Mouse (Mus musculus): ENCODE results near the gene Ano10. TPM values are rescaled to one million over a fixed set of nuclear protein-coding genes. Genes with fewer than 3 reads are reported as not detected.
A peak's percentile ranks its signal among the peaks of the same experiment; 100 is the strongest.

The Ano10 gene
- polyA plus RNA-seq, 1 experiment from 2014 or later, result 26.3 TPM

- Histone ChIP-seq H3K27ac (replicated peaks) (no peak overlapping the region), H3K36me3 (replicated peaks) (peaks cover 37% of the 10 kb centered on the region), H3K27me3 (replicated peaks; ENCODE audit: low read depth, poor library complexity, severe bottlenecking) (no peaks in the 10 kb centered on the region), H3K4me3 (no peak overlapping the region), H3K4me1 (no peaks in the 10 kb centered on the region), H3K9me3 (no peaks in the 10 kb centered on the region)
- DNase-seq (ENCODE audit: low spot score), result no peak
- 89% methylated on average over 10 of the region's 10 CpGs for WGBS
Measured at GRCm38 (mm10) chr9:122265526-122266210, 28.6 kb downstream of the Ano10 start.

GRCm38 (mm10) chr9:122263140-122263539 is 31.1 kb downstream of the Ano10 start:
- H3K27ac ChIP-seq (replicated peaks), result no peak overlapping the region
- no peaks in the 10 kb centered on the region for H3K4me1 ChIP-seq
- DNase-seq (ENCODE audit: low spot score), result no peak
- peaks cover 53% of the 10 kb centered on the region for H3K36me3 ChIP-seq (replicated peaks)
- no peak overlapping the region for H3K4me3 ChIP-seq
- H3K9me3 ChIP-seq, result no peaks in the 10 kb centered on the region
- H3K27me3 ChIP-seq (replicated peaks; ENCODE audit: low read depth, poor library complexity, severe bottlenecking), result no peaks in the 10 kb centered on the region

- Histone ChIP-seq H3K27me3 (replicated peaks; ENCODE audit: low read depth, poor library complexity, severe bottlenecking) (no peaks in the 10 kb centered on the region), H3K4me3 (no peak overlapping the region), H3K9me3 (peaks cover 2% of the 10 kb centered on the region; the same call in 1 of the 2 replicates), H3K27ac (replicated peaks) (no peak overlapping the region), H3K36me3 (replicated peaks) (peaks cover 62% of the 10 kb centered on the region), H3K4me1 (0 out of 2 replicates have a peak, but pooled peaks cover 4% of the 10 kb centered on the region)
- 92% methylated on average over 3 of the region's 3 CpGs for WGBS
- DNase-seq (ENCODE audit: low spot score), result no peak
Measured at GRCm38 (mm10) chr9:122254386-122254785, 39.8 kb downstream of the Ano10 start.

- H3K9me3 ChIP-seq, result peaks cover 2% of the 10 kb centered on the region; the same call in 1 of the 2 replicates
- H3K27me3 ChIP-seq (replicated peaks; ENCODE audit: low read depth, poor library complexity, severe bottlenecking), result no peaks in the 10 kb centered on the region
- WGBS, result 72% methylated on average over 1 of the region's 1 CpGs
Measured at GRCm38 (mm10) chr9:122252113-122252512, 42.1 kb downstream of the Ano10 start.

GRCm38 (mm10) chr9:122248168-122248567 is 46.1 kb downstream of the Ano10 start:
- 44% methylated on average over 8 of the region's 8 CpGs for WGBS
- Histone ChIP-seq H3K36me3 (replicated peaks) (peaks cover 31% of the 10 kb centered on the region), H3K27me3 (replicated peaks; ENCODE audit: low read depth, poor library complexity, severe bottlenecking) (no peaks in the 10 kb centered on the region; the same call in 1 of the 2 replicates), H3K4me1 (peaks cover 11% of the 10 kb centered on the region), H3K4me3 (no peak overlapping the region), H3K27ac (replicated peaks) (no peak overlapping the region), H3K9me3 (peaks cover 2% of the 10 kb centered on the region; the same call in 1 of the 2 replicates)
- peak; percentile 54 for DNase-seq (ENCODE audit: low spot score)

More at GRCm38 (mm10) chr9:122252113-122252512, 42.1 kb downstream of the Ano10 start:
- no peak for DNase-seq (ENCODE audit: low spot score)
- Histone ChIP-seq H3K4me1 (0 out of 2 replicates have a peak, but pooled peaks cover 4% of the 10 kb centered on the region), H3K36me3 (replicated peaks) (peaks cover 52% of the 10 kb centered on the region), H3K27ac (replicated peaks) (no peak overlapping the region), H3K4me3 (no peak overlapping the region)

DNA sequence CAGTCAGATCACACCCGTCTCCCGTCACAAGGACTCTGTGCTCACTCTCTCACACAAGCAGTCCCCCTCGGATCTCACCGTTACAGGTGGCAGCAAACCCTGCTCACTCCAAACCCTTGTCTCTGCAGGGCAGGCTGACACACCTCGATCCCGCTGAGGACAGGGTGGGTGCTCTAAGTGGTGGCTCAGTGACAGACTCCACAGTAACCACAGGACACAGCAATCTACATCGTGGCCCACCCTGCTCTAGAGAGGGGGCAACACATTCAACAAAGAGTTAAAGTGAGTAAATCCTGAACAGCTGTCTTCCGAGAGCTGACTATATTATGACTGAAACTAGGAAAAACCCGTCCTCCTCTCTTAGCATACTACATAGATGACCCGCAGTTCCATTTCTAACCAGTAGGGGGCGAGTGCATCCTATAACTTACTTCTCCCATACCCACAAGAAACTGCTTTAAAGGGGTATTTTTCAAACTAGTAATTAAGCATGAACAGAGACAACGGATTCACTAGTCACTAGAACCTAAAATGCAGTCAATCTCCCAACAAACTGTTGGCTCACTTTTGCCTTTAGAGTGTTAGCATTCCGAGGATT is 46.7 kb downstream of the Ano10 start:
- H3K36me3 ChIP-seq (replicated peaks), result peaks cover 26% of the 10 kb centered on the region
- H3K4me3 ChIP-seq, result no peak overlapping the region
- H3K27ac ChIP-seq (replicated peaks), result no peak overlapping the region
- DNase-seq (ENCODE audit: low spot score), result peak; percentile 71
- H3K27me3 ChIP-seq (replicated peaks; ENCODE audit: low read depth, poor library complexity, severe bottlenecking), result no peaks in the 10 kb centered on the region; the same call in 1 of the 2 replicates
- WGBS, result 44% methylated on average over 13 of the region's 13 CpGs
- peaks cover 18% of the 10 kb centered on the region for H3K4me1 ChIP-seq
- peaks cover 2% of the 10 kb centered on the region; the same call in 1 of the 2 replicates for H3K9me3 ChIP-seq

DNA sequence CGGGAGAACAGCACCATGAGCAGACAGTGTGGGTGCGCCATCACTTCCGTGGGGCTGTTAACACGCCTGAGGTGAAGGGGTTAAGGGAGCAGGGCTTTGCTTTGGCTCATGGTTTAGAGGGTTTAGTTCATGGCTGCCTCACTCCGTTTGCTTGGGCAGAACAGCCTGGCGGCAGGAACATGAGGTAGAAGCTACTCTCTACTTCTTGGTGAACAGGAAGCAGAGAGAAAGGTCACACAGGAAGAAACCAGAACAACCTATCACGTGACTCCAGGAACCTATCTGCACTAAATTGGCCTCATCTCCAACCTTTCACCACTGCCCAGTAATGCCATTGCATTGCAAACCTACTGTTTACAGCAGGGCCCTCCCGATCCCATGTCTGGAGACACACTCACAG is 48.3 kb downstream of the Ano10 start:
- H3K36me3 ChIP-seq (replicated peaks), result peaks cover 10% of the 10 kb centered on the region
- no peak overlapping the region for H3K27ac ChIP-seq (replicated peaks)
- 84% methylated on average over 8 of the region's 8 CpGs for WGBS
- no peaks in the 10 kb centered on the region for H3K9me3 ChIP-seq
- H3K27me3 ChIP-seq (replicated peaks; ENCODE audit: low read depth, poor library complexity, severe bottlenecking), result no peaks in the 10 kb centered on the region; the same call in 1 of the 2 replicates
- H3K4me3 ChIP-seq, result no peak overlapping the region
- no peak for DNase-seq (ENCODE audit: low spot score)
- peaks cover 32% of the 10 kb centered on the region for H3K4me1 ChIP-seq

GRCm38 (mm10) chr9:122245471-122245870 is 48.8 kb downstream of the Ano10 start:
- peaks cover 33% of the 10 kb centered on the region for H3K4me1 ChIP-seq
- WGBS, result 81% methylated on average over 4 of the region's 4 CpGs
- no peak overlapping the region for H3K27ac ChIP-seq (replicated peaks)
- H3K9me3 ChIP-seq, result no peaks in the 10 kb centered on the region
- H3K27me3 ChIP-seq (replicated peaks; ENCODE audit: low read depth, poor library complexity, severe bottlenecking), result no peaks in the 10 kb centered on the region; the same call in 1 of the 2 replicates
- no peak overlapping the region for H3K4me3 ChIP-seq
- peaks cover 7% of the 10 kb centered on the region; the same call in 1 of the 2 replicates for H3K36me3 ChIP-seq (replicated peaks)
- no peak for DNase-seq (ENCODE audit: low spot score)

GRCm38 (mm10) chr9:122244800-122245165 is 49.4 kb downstream of the Ano10 start:
- H3K27ac ChIP-seq (replicated peaks), result no peak overlapping the region
- WGBS, result 36% methylated on average over 2 of the region's 2 CpGs
- H3K36me3 ChIP-seq (replicated peaks), result peaks cover 4% of the 10 kb centered on the region; the same call in 1 of the 2 replicates
- no peaks in the 10 kb centered on the region for H3K9me3 ChIP-seq
- peaks cover 34% of the 10 kb centered on the region for H3K4me1 ChIP-seq
- no peak for DNase-seq (ENCODE audit: low spot score)
- H3K27me3 ChIP-seq (replicated peaks; ENCODE audit: low read depth, poor library complexity, severe bottlenecking), result no peaks in the 10 kb centered on the region; the same call in 1 of the 2 replicates
- H3K4me3 ChIP-seq, result no peak overlapping the region

DNA sequence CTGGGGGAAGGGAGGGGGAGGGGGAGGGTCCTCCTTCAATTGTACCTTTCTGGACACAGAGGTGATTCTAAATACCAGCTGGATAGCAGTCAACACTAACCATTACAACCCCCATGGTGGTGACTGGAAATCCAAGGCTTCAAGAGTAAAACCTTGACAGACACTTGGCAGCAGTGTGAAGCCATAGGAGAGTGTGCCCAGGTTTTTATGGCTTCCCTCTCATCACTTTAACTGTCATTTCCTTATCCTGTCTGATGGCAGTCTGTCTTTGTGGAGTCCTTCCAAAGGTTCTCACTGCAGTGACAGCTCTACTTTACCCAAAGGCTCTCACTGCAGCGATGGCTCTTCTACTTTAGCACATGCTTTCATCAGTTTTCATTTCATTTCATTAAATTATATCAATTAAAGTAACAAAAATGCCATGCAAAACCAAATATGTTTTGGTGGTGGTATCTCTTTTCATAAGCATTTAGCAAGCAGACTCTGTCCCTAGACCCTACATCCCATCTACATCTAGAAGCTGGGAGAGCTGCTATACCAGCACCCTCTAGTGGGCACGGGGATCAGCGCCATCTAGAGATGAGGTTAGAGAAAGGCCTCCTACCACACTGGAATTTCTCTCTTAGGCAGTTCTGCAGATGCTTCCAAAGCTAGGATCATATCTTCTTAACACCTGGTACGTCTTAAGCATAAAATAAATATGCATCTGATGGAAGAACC is 50.0 kb downstream of the Ano10 start:
- 34% methylated on average over 4 of the region's 4 CpGs for WGBS
- H3K36me3 ChIP-seq (replicated peaks), result no peaks in the 10 kb centered on the region
- peak; percentile 51 for DNase-seq (ENCODE audit: low spot score)

DNA sequence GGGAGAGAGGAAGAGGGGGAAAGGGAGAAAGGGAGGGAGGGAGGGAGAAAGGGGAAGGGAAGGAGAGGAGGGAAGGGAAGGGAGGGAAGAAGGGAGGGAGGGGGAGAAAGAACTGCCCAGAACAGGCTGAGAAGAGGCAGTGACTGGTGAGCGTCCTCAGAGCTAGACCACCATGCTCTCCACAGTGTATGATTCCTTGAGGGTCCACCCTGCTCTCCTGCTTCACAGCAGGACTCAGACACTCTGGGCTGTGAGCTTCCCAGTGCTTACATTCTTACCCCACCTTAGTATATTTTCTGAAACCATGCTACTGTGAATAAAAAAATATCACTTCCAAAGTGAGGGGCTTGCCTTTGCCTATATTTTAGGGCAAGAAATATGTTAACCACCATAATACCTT is 50.9 kb downstream of the Ano10 start:
- Histone ChIP-seq H3K4me1 (peaks cover 34% of the 10 kb centered on the region), H3K36me3 (replicated peaks) (no peaks in the 10 kb centered on the region), H3K9me3 (no peaks in the 10 kb centered on the region), H3K4me3 (no peak overlapping the region), H3K27me3 (replicated peaks; ENCODE audit: low read depth, poor library complexity, severe bottlenecking) (no peaks in the 10 kb centered on the region; the same call in 1 of the 2 replicates), H3K27ac (replicated peaks) (no peak overlapping the region)
- DNase-seq (ENCODE audit: low spot score), result no peak
- 55% methylated on average over 1 of the region's 1 CpGs for WGBS

More for the DNA sequence above, 50.0 kb downstream of the Ano10 start:
- no peaks in the 10 kb centered on the region; the same call in 1 of the 2 replicates for H3K27me3 ChIP-seq (replicated peaks; ENCODE audit: low read depth, poor library complexity, severe bottlenecking)
- H3K4me3 ChIP-seq, result no peak overlapping the region
- no peaks in the 10 kb centered on the region for H3K9me3 ChIP-seq
- H3K27ac ChIP-seq (replicated peaks), result no peak overlapping the region
- peaks cover 34% of the 10 kb centered on the region for H3K4me1 ChIP-seq

GRCm38 (mm10) chr9:122242856-122243255 is 51.4 kb downstream of the Ano10 start:
- no peaks in the 10 kb centered on the region for H3K9me3 ChIP-seq
- no peak overlapping the region for H3K27ac ChIP-seq (replicated peaks)
- WGBS, result 16% methylated on average over 7 of the region's 7 CpGs
- no peak overlapping the region for H3K4me3 ChIP-seq
- H3K4me1 ChIP-seq, result peaks cover 34% of the 10 kb centered on the region
- DNase-seq (ENCODE audit: low spot score), result peak; percentile 45
- H3K36me3 ChIP-seq (replicated peaks), result no peaks in the 10 kb centered on the region
- H3K27me3 ChIP-seq (replicated peaks; ENCODE audit: low read depth, poor library complexity, severe bottlenecking), result no peaks in the 10 kb centered on the region; the same call in 1 of the 2 replicates

Data from embryonic facial prominence, embryonic 10.5 days (tissue).